Mouse (Mus musculus) lung, postnatal 0 days (tissue): ENCODE results near the gene Atad2b. TPM values are rescaled to one million over a fixed set of nuclear protein-coding genes. Genes with fewer than 3 reads are reported as not detected.

Experiments used
- ATAC-seq: fragments of 200-750 bp; cut with Nextera tagmentation; 2 replicates; pipeline ENCODE4 v1.8.0; 2017; ENCODE audit warnings: moderate library complexity
- DNase-seq: peaks from one replicate; pipeline ENCODE4 v3.0.0-alpha.2; 2016; ENCODE audit warnings: low spot score
- H3K27ac ChIP-seq: fragments of 300-500 bp; sonication (generic); 2 replicates; pipeline ENCODE4 v1.5.1; 2014; ENCODE audit warnings: antibody characterized with exemption, mild to moderate bottlenecking, low read length, mixed read lengths
- H3K27me3 ChIP-seq: fragments of 300-500 bp; sonication (generic); replicated peaks from 2 replicates; pipeline ENCODE4 v1.6.1; 2014; ENCODE audit warnings: low read length, mixed read lengths; ENCODE audit not compliant: insufficient read depth
- H3K36me3 ChIP-seq: fragments of 300-500 bp; sonication (generic); 2 replicates; pipeline ENCODE4 v1.6.1; 2014; ENCODE audit warnings: low read length, mixed read lengths; ENCODE audit not compliant: insufficient read depth
- H3K4me1 ChIP-seq: fragments of 300-500 bp; sonication (generic); 2 replicates; pipeline ENCODE4 v1.6.1; 2014; ENCODE audit warnings: antibody characterized with exemption, low read depth, low read length, mixed read lengths; ENCODE audit not compliant: insufficient read depth
- H3K4me2 ChIP-seq: fragments of 300-500 bp; sonication (generic); replicated peaks from 2 replicates; pipeline ENCODE4 v1.6.1; 2014; ENCODE audit warnings: low read depth, mild to moderate bottlenecking, low read length, moderate library complexity, mixed read lengths
- H3K4me3 ChIP-seq: fragments of 300-500 bp; sonication (generic); 2 replicates; pipeline ENCODE4 v1.5.1; 2014; ENCODE audit warnings: low read depth, low read length
- H3K9ac ChIP-seq: fragments of 300-500 bp; sonication (generic); replicated peaks from 2 replicates; pipeline ENCODE4 v1.6.1; 2014; ENCODE audit warnings: low read depth, mild to moderate bottlenecking
- H3K9me3 ChIP-seq: fragments of 300-500 bp; sonication (generic); 2 replicates; pipeline ENCODE4 v1.6.1; 2016; ENCODE audit warnings: low read length, mixed read lengths
- CTCF ChIP-seq: IDR thresholded peaks from 2 replicates; pipeline ENCODE4 v1.5.1; 2016; ENCODE audit warnings: antibody characterized with exemption, mild to moderate bottlenecking
- EP300 ChIP-seq: IDR thresholded peaks from 2 replicates; pipeline ENCODE4 v1.6.1; 2016; ENCODE audit warnings: antibody characterized with exemption, mild to moderate bottlenecking, control low read depth
- WGBS: fragments of 180-500 bp; shearing (Covaris S2); extraction: QIAGEN DNeasy Blood & Tissue Kit; methylation state at CpG from one replicate; pipeline ENCODE4 v1.1.7; 2014; 5-methylcytosine and 5-hydroxymethylcytosine counted together
- polyA plus RNA-seq: library from polyadenylated mRNA; unstranded; fragments of >200 nt; fragmentation: Nextera tagmentation; extraction: Ambion mirVana; gene quantifications from 2 replicates; pipeline ENCODE4 v1.2.1, GENCODE M21; 2015

The Atad2b gene
- polyA plus RNA-seq, 1 experiment from 2014 or later = 8.8 TPM

GRCm38 (mm10) chr12:5038008-5038407 is 120.9 kb downstream of the Atad2b start:
- TF ChIP-seq CTCF (no peak), EP300 (no peak)

GRCm38 (mm10) chr12:5044141-5044540 is 127.0 kb downstream of the Atad2b start:
- DNase-seq = no peak
- H3K4me2 ChIP-seq = no peak overlapping the region
- ATAC-seq = no peak
- no peaks in the 10 kb centered on the region for H3K4me1 ChIP-seq
- H3K27me3 ChIP-seq = no peaks in the 10 kb centered on the region
- 88% methylated on average over 15 of the region's 15 CpGs for whole genome bisulfite sequencing
- TF ChIP-seq CTCF (no peak), EP300 (no peak)
- 0 out of 2 replicates have a peak, but pooled peaks cover 5% of the 10 kb centered on the region for H3K36me3 ChIP-seq
- H3K4me3 ChIP-seq = no peak overlapping the region
- H3K9ac ChIP-seq = no peak overlapping the region
- H3K27ac ChIP-seq = no peak overlapping the region
- H3K9me3 ChIP-seq = no peaks in the 10 kb centered on the region

More at GRCm38 (mm10) chr12:5038008-5038407, 120.9 kb downstream of the Atad2b start:
- no peak overlapping the region for H3K9ac ChIP-seq
- H3K27me3 ChIP-seq = no peaks in the 10 kb centered on the region
- H3K4me2 ChIP-seq = no peak overlapping the region
- no peaks in the 10 kb centered on the region for H3K9me3 ChIP-seq
- 98% methylated on average over 2 of the region's 2 CpGs for WGBS
- H3K36me3 ChIP-seq = peaks cover 21% of the 10 kb centered on the region; the same call in 1 of the 2 replicates
- H3K27ac ChIP-seq = no peak overlapping the region
- no peak overlapping the region for H3K4me3 ChIP-seq
- ATAC-seq = no peak
- no peak for DNase-seq
- H3K4me1 ChIP-seq = no peaks in the 10 kb centered on the region

- no peak for ATAC-seq
- Histone ChIP-seq H3K27ac (no peak overlapping the region), H3K27me3 (no peaks in the 10 kb centered on the region), H3K4me3 (no peak overlapping the region), H3K4me2 (no peak overlapping the region), H3K9ac (no peak overlapping the region), H3K36me3 (no peaks in the 10 kb centered on the region), H3K4me1 (no peaks in the 10 kb centered on the region), H3K9me3 (peaks cover 17% of the 10 kb centered on the region)
- no peak for DNase-seq
- TF ChIP-seq EP300 (no peak), CTCF (no peak)
- 90% methylated on average over 4 of the region's 4 CpGs for WGBS
These were observed 131.0 kb downstream of the Atad2b start for GRCm38 (mm10) chr12:5048104-5048503.

- no peaks in the 10 kb centered on the region for H3K36me3 ChIP-seq
- H3K9ac ChIP-seq = no peak overlapping the region
- H3K4me2 ChIP-seq = no peak overlapping the region
- no peaks in the 10 kb centered on the region for H3K4me1 ChIP-seq
- H3K27ac ChIP-seq = no peak overlapping the region
- no peak for DNase-seq
- H3K9me3 ChIP-seq = no peaks in the 10 kb centered on the region
- no peaks in the 10 kb centered on the region for H3K27me3 ChIP-seq
- H3K4me3 ChIP-seq = no peak overlapping the region
- no peak for ATAC-seq
- 41% methylated on average over 3 of the region's 3 CpGs for WGBS
- TF ChIP-seq CTCF = no peak
- no peak for TF ChIP-seq EP300
These were observed 150.4 kb downstream of the Atad2b start for GRCm38 (mm10) chr12:5067590-5067989.

GRCm38 (mm10) chr12:5070131-5070530 is 153.0 kb downstream of the Atad2b start:
- TF ChIP-seq EP300 = no peak
- no peak for TF ChIP-seq CTCF
- Histone ChIP-seq H3K4me1 (no peaks in the 10 kb centered on the region), H3K36me3 (no peaks in the 10 kb centered on the region), H3K9me3 (no peaks in the 10 kb centered on the region), H3K27ac (no peak overlapping the region), H3K4me3 (no peak overlapping the region), H3K4me2 (no peak overlapping the region), H3K9ac (no peak overlapping the region), H3K27me3 (no peaks in the 10 kb centered on the region)
- ATAC-seq = no peak
- WGBS = 64% methylated on average over 3 of the region's 3 CpGs
- no peak for DNase-seq

GRCm38 (mm10) chr12:5073191-5073590 is 156.0 kb downstream of the Atad2b start:
- H3K27me3 ChIP-seq = no peaks in the 10 kb centered on the region
- H3K27ac ChIP-seq = no peak overlapping the region
- no peak overlapping the region for H3K4me2 ChIP-seq
- H3K36me3 ChIP-seq = no peaks in the 10 kb centered on the region
- H3K4me1 ChIP-seq = no peaks in the 10 kb centered on the region
- 75% methylated on average over 12 of the region's 12 CpGs for WGBS
- no peak overlapping the region for H3K9ac ChIP-seq
- no peaks in the 10 kb centered on the region for H3K9me3 ChIP-seq
- ATAC-seq = no peak
- H3K4me3 ChIP-seq = no peak overlapping the region
- TF ChIP-seq CTCF (no peak), EP300 (no peak)
- no peak for DNase-seq

- no peaks in the 10 kb centered on the region for H3K4me1 ChIP-seq
- no peak overlapping the region for H3K4me2 ChIP-seq
- TF ChIP-seq CTCF = no peak
- TF ChIP-seq EP300 = no peak
- ATAC-seq = no peak
- H3K27me3 ChIP-seq = no peaks in the 10 kb centered on the region
- no peak for DNase-seq
- no peaks in the 10 kb centered on the region for H3K36me3 ChIP-seq
- H3K27ac ChIP-seq = no peak overlapping the region
- H3K4me3 ChIP-seq = no peak overlapping the region
- H3K9ac ChIP-seq = no peak overlapping the region
- no peaks in the 10 kb centered on the region for H3K9me3 ChIP-seq
- WGBS = 93% methylated on average over 4 of the region's 4 CpGs
These were observed 164.3 kb downstream of the Atad2b start for GRCm38 (mm10) chr12:5081480-5081879.
